Mouse (Mus musculus) erythroblast, embryonic 14.5 days (primary cell): Measurements from ENCODE around the gene Dleu7.

Experiments used
- GATA1 ChIP-seq: IDR thresholded peaks from 2 replicates; pipeline ENCODE4 v1.6.1; 2012; ENCODE audit warnings: low read length, inconsistent platforms, mixed read lengths
- TAL1 ChIP-seq: IDR thresholded peaks from 3 replicates; pipeline ENCODE4 v1.6.1; 2012; ENCODE audit warnings: low read length, inconsistent platforms, mixed read lengths

DNA sequence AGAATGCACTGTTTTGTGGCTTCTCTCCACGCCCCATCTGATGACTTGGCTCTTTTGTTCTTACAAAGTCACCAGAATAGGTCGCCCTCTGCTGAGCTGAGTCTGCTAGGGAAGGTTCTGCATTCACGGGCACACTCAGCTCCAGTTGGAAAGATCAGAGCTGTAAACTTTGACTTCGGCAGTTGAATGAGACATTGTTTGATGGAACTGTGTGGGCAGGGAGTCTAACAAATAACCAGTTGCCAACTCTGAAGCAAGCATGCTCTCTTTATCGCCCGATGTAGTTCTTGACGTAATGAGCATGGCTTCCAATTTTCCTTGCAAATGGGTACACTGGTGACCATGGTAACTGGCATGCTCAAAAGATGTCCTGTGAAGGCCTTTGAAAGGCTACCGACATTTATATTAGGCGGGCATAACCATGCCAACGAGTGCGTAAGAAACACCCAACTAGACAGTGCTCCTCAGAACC lies 66.2 kb downstream of the Dleu7 start:
- TF ChIP-seq GATA1: no peak
- TF ChIP-seq TAL1: no peak
